Mouse (Mus musculus) lung, postnatal 10 days (tissue): Measurements from ENCODE around the gene Baiap2l1.
"Not testable (repeated sequence)": the region's sequence is repeated elsewhere in the genome, so short reads cannot be mapped to it uniquely, and the experiment has no call there.

ENCODE experiments used
- DNase-seq: peaks from one replicate; pipeline ENCODE4 v3.0.0; 2021

The Baiap2l1 gene

DNA sequence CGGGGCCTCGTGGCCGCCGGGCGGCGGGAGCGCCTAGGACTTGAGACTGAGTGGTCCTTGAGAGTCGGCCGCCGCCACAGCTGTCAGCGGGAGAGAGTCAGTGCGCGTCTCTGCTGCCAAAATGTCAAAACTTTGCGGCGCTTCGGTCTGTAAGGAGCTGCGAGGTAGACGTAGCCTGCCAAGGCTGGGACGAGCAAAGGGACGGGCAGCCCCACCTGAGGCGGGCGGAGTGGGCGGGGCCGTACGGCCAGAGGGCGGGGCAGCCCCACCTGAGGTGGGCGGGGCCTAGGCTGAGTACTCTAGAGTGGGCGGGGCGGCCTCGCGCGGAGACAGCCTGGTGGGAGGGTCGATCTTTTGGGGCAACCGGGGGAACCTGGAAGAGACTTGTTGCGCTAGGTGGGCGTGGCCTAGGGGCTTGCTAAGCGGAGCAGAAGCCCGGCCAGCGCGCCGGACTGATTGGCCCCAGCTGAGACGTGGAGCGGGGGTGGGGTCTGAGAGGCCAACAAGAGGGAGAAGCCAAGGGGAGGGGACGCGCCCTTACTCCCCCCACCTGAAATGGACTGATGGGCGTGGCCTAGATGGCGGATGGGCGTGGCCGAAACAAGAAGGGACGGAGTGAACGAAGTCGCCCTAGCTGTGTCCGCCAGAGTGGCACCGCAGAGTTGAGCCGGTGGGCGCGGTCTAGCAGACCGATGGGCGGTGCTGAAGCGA, at the start of gene Baiap2l1:
Gene Baiap2l1 (minus strand): TSS at position 232 of the 711 bp plus-strand sequence.
- peak; percentile 96 for DNase-seq

DNA sequence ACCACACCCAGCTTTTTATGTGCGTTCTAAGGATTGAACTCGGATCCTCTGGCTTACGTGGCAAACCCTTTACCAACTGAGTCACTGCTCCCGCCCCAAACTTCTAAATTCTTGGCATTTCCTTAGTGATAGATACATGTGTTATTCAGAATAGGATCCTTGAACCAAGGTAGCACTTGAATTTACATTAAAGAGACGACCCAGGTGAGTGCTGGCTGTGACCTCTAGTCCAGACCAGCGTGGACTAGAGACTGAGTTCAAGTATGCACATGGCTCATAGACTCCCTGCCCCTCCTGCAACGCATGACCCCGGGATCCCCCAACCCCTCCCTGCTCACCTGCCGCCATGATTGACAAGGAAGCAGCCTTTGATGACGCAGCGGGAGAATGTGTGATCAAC, 48.3 kb upstream of the Baiap2l1 start:
- DNase-seq = no peak

DNA sequence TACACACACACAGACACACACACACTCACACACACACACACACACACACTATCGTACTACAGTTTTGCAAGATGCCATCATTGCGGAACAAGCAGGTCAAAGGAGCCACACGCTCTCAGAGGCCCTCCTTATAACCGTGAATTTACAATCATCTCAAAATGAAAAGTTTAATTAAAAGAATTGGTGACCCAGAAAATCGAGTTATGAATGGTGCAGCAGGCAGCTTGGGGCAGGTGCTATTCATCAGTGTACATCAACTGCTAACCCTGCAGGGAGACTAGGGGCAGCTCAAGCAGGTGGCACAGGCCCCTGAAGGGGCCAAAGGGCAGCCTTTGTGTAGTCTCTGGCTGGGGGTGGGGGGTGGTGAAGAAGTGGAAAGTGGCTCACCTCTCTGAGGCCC, 42.9 kb upstream of the Baiap2l1 start:
- no peak for DNase-seq

DNA sequence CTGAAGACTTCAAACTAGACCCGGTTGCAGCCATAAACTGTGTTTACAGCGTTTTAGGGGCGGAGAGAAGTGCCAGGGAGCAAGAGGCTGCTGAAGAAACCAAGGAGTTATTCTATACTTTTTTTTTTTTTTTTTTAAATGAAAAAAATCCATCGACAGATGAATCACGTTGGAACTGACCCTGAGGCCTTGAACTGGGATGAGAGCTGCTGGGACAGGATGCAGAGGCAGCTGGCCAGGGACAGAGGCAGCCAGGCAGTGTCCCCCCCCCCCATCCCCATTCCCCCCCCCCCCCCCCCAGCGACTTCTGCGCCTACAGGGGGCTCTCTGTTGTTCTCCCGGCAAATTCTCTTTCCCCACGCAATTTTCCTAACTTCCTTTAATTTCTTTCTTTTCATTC, 39.7 kb upstream of the Baiap2l1 start:
- no peak for DNase-seq

DNA sequence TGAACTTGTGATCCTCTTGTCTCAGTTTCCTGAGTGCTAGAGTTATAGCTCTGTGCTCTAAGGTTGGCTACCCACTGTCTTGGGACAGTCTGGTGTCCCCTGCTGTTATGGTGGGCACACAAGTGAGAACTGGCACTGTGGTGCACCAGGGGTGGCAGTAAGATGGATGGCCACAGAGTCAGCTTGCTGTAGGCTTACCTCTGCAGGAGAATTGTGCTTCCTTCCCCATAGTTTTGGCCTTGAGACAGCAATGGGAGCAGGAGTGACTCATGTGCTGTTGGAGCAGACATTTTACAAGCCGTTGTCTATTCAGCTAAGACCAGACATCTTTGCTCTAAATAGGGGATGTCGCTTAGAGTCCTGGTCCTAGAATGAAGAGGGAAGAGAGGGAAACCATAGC, 36.2 kb upstream of the Baiap2l1 start:
- DNase-seq = no peak

DNA sequence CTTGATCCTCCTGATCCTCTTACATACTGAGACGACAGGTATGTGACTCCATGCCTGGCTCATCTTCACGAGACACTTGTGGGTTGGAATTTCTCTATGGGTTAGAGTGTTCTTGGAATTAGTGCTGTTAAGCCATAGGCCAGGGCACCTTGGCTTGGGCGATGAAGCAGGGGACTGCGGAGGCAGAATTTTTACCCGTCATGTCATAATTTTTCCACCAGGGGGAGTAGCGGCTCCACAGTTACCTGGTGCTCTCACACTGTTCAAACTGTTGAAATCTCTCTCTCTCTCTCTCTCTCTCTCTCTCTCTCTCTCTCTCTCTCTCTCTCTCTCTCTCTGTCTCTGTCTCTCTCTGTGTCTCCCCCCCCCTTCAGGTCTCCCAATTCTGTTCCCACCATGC, 29.9 kb upstream of the Baiap2l1 start:
- peak; percentile 59 for DNase-seq

DNA sequence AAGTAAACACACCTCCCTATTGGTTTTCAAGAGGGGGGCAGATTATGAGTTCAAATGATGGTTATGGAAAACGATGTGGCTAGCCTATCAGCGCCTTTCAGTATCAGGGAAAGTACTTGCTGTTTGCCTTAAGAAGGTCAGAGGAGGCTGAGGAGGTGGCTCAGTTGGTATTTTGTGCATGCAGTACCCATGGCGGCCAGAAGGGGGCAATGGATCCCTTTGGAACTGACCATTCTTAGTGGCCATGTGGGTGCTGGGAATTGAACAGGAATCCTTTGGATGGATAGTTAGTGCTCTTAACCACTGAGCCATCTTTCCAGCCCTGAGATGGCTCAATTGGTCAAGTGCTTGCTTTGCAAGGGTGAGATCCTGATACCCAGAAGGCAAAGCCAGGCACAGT, 26.0 kb upstream of the Baiap2l1 start:
- no peak for DNase-seq

DNA sequence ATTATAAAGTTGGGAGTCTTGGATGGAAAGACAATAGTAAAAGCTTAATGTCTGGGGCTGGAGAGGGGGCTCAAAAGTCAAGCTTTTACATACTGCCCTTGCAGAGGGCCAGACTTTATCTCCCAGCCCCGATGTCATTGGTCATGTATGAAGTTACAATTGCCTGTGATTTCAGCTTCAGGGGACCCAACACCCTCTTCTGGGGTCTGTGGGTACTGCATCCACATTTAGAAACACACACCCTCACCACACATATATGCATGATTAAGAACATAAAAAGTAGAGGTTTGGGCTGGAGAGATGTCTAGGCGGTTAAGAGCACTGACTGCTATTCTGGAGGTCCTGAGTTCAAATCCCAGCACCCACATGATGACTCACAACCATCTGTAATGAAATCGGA, 23.9 kb upstream of the Baiap2l1 start:
- peak; percentile 27 for DNase-seq

DNA sequence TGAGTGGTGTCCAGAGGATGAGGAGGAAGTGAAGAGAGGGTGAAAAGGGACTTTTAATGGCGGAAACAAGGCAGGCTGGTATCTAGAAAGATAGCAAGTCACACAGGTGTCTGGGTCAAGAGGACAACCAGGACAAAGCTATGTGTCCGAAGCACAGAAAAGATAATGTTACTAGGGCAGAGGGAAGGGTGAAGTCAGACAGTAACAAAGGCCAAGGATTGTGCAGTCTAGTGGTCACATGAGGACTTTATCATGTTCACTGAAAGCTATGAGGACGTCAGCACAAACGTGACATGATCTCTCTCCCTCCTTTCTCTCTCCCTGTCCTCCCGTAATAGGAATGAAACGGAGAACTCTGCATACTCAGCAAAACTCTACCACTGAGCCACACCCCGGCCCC, 22.8 kb upstream of the Baiap2l1 start:
- no peak for DNase-seq

DNA sequence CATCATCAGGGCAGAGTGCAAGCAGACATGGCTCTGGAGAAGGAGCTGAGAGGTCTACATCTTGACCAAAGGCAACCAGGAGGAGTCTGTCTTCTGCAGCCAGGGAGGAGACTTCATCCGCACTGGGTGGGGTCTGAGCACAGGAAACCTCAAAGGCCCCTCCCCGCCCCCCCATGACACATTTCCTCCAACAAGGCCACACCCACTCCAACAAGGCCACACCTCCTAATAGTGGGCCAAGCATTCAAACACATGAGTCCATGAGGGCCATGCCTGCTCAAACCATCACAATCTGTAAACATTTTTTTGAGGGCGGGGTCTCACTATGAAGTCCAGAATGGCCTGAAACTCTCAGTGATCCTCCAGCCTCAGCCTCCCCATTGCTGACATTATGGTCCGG, 21.5 kb upstream of the Baiap2l1 start:
- no peak for DNase-seq

DNA sequence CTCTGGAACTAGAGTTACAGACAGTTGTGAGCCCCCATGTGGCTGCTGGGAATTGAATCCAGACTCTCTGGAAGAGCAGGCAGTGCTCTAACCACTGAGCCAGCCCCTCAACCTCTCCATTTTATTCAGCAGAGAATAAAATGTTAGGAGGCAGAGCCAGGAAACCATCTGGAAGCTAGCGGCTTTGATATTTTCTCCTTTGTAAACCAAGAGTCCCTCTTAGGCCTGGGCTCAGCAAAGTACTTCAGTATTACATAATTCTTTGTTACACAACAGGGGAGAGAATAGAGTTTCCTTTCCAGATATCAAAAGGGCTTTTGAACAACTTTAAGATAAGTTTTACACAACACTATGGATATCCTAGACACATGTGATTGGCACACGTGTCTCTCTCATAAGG, 15.0 kb upstream of the Baiap2l1 start:
- DNase-seq = peak; percentile 47

DNA sequence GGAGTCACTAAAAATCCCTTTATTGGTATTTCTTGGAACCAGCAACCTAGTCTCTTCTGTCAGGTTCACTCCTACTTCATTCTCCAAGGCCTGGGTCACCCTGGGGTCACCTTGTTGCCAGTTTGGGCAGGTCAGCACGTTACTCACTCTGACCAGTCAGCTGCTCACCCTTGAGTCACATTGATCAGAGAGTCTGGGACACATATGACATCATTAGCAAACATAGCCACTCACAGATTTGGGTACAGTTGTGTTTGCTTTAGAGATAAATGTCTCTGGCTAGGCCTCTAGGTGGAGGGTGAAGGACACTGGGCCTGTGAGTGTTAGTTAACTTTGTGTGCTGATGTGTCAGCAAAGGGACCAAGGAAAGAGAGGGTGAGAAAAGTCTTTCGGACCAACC, 14.3 kb upstream of the Baiap2l1 start:
- peak; percentile 27 for DNase-seq

DNA sequence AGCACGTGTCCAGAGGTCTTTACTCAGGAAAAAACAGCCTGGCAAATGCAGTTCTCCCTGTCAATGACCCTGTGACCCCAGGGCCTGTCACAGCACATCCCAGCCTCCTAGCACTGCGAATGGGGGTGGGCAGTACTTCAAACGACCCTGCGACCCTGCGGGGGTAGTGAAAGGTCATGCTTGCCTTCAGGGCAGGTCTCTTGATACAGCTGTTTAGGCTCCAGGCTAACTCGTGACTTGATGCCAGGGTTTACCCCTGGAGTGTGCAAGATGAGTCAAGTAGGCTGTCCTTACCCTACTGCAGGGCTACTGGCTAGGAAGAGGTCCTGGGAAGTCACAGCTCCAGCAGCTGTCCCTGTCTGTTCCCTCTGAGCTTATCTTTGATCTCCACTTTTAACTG, 13.1 kb upstream of the Baiap2l1 start:
- no peak for DNase-seq

DNA sequence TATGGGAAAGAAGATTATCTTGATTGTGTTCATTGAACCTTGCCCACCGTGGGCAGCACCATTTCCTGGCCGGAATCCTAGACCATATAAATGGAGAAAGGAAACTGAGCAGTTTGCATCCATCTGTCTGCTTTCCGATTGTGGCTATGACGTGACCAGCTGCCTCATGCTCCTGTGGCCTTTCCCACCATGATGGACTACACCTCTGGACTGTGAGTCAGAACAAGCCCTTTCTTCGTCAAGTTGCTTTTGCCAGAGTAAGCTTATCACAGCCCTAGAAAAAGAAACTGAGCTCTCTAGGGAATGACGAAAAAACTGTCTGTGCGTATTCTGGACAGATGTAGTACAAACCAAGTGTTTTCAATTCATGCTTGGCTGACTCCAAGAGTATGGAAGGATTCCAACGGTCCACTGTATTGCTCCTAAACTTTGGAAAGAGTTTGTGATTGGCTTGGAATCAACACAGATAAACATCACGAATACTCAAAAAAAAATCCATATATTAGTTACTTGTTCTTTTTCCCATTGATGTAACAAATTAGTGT, 10.8 kb upstream of the Baiap2l1 start:
- DNase-seq = no peak

DNA sequence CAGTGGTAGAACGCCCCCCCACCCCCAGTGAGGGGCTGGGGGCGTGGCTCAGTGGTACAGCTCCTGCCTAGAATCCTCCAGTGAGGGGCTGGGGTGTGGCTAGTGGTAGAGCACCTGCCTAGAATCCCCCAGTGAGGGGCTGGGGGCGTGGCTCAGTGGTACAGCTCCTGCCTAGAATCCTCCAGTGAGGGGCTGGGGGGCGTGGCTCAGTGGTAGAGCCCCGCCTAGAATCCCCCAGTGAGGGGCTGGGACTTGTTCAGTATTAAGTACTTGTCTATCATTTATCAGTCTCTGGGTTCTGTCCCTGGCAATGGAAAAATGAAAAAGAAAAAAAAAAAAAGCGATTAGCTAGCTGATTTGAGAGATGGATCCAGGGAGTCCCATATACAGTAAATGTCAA, 8.6 kb upstream of the Baiap2l1 start:
- not testable (repeated sequence) for DNase-seq

DNA sequence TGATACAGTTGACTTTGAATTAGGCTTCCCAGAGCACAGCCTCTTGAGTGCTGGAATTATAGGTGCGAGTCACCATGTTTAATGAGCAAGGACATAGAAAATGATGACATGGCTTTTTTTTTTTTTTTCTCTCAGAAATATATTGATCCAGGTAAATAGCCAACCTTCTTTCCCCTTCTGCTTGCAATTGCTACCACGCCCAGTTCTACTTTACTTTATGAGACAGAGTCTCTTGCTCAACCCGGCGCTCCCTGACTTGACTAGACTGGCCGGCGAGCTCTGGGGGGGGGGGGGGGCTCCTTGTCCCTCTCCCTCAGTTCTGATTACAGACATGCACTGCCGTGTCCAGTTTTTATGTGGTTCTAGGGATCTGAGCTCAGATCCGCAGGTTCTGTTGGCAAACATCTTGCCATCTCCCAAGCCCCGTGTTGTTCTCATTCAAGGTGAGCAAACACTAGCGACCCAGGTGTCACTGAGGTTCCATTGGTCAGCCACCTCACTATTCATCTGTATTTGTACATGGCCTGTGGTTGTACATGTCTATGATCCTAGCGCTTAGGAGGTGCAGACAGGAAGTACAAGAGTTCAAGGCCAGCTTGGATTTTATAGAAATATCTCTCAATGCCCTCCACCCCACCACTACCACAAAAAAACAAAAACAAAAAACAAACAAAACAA, 6.9 kb upstream of the Baiap2l1 start:
- no peak for DNase-seq

DNA sequence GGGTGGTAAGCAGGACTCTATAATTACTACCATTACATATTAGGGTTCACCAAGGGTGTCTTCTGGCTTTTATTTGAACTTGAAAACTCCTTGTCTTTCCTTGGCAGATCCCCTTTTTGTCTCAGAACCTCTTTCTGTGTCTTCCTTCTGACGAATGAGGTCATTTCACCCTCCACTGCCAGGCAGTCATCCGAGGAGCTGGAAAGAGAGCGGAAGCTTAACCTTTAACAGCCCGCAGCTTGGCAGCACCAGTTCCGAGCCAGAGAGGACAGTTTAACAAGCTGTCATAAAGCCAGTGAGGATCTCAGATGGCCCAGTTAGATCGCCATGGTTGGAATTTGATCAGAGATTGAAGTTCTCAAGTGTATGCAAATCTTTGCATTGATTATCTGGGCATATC, 2.4 kb upstream of the Baiap2l1 start:
- peak; percentile 22 for DNase-seq

DNA sequence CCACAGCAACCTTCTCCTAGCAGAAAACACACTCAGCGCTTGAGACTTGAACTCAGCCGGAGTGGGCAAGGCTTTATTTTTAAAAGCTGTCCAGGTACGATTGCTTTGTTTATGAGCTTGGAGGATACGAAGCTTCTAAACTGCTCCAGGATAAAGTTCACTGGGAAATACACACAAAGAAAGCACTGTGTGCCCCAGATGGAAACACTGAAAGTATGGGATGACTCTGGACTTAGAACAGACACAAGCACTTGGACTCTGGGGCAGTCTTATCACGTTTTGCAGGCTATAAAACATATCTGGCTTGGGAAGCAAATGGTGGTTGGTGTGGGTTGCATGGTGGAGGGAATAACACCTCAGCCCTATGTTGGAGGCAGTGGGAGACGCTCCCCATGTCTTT, 2.0 kb upstream of the Baiap2l1 start:
- no peak for DNase-seq

DNA sequence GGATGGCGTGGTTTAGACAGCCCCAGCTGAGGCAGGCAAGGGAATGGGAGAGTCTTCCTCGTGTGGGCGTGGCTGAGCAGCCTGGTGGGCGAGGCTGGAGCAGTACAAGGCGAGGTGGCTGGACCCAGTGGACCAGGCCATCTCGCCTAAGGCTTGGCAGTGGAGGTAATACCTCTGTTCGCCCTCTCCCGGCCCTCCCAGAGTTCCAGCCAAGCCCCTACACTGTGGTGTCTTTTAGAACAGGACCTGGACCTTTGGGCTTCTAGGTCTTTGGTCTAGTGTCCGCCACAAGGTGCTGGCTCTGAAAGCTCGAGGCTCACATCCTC, 643 bp upstream of the Baiap2l1 start:
- no peak for DNase-seq

DNA sequence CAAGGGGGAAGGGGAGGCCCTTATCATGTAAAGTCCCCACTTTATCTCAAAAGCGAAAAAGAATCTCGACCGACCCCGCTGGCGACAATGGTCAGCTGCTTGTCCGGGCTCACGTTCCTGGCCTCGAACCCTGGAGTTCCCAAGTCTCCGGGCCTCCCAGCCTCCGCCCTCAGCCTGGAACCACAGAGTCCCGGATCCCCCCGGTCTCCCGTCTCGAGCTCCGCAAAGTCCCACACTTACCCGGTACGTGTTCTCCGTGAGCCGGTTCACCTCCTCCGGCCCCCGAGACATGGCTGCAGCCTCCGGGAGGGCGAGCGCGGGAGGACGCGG, 396 bp downstream of the Baiap2l1 start:
- no peak for DNase-seq

DNA sequence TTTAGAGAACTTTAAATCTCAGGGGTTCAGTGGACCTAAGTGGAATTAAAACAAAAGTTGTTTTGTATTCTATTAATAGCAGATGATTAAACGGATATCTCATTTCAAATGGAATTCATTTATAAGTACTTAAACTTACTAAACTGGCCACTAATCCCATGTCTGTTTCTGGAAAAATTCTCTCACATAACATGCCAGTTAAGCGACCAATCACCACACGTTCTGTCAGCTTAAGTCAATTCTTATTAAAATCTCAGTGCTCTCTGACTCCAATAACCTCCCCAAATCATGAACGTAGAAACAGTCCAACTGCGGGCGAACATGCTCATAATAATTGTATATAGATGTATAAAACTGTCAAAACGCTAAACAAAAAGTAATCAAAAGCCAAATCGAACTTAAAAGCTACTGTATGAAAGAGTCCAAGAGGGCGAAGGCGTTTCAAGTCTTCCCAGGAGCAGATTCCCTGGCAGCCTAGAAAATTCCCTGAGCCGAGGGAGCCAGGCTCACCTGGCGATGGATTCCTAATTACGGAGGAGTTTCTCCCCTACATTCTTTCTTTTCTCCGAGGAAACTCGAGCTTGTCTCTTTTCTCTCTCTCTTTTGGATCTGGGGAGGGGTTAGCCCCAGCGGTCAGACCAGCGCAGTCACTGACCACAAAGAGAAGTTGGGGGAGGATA, 996 bp downstream of the Baiap2l1 start:
- DNase-seq = no peak

DNA sequence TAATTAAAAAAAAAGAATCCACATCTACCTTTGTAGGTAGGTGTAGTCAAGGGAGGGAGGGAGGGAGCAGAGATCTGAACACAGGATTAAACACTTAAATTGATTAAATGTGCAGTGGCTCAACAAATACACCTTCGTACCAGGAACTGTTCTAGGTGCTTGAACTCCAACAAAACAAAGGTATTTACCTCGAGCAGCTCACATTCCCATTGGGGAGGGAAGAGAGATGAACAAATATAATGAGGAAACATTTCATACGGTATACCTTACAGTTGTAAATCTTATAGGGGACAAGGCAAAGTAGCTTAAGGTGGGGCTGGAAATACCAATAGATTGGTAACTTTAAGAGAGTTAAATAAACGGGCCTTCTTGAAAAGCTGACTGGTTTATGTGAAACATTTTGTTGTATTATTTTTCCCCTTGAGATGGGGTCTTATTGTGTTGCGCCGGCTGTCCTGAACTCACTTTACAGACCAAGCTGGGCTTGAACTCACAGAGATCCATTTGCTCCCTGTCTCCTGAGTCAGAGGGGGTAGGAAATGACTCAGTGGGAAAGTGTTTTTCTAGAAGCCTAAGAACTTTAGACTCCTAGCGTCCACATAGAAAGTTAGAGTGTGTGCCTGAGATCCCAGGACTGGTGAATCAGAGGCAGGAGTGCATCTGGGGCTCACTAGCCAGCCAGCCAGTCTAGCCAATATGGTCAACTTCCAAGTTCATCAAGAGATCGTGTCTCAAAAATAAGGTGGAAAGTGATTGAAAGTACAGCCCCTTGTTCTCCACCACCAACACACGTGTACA, 5.5 kb downstream of the Baiap2l1 start:
- DNase-seq = no peak

DNA sequence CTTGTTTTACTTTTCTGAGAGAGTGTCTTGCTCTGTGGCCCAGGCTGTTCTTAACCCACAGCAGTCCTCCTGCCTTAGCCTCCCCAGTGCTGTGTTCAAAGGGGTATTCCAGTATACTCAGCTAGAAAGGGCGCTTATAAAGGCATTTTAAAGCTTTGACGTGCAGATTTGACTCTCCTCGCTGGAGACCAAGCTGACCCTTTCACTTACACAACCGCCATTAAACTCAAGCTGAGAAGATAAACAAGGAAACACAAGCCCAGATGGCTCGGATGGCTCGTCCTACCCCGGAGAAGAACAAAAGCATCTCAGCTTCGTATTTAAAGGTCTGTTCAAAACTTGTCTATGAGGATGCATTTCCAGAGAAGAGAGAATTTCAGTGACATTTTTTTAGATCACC, 6.7 kb downstream of the Baiap2l1 start:
- no peak for DNase-seq

DNA sequence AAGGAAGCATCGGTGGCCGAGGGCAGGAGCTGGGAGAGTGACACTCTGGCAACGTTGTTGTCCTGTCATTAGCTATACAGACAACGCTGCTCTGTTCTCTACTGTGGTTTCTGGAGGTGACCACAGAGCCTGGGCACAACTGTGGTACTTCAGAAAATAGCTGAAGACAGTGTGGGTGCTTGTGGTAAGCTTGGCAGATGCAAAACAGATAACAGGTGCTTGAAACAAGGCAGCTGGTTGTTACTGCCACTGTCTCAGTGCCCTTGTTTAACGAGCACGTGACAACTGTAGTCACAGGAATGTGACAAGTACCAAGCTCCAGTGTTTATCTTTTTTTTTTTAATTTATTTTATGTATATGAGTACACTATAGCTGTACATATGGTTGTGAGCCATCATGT, 13.3 kb downstream of the Baiap2l1 start:
- DNase-seq = no peak
